Mouse (Mus musculus) MEL (cell line): Measurements from ENCODE around the gene Gtf2h5. TPM values are rescaled to one million over a fixed set of nuclear protein-coding genes. Genes with fewer than 3 reads are reported as not detected.

Experiments used
- DNase-seq: peaks from one replicate; pipeline ENCODE4 v3.0.0; 2011; ENCODE audit warnings: low read depth, low spot score
- H3K27ac ChIP-seq: 2 replicates; pipeline ENCODE4 v1.5.1; 2012; ENCODE audit warnings: low read depth, mild to moderate bottlenecking, control low read depth, low read length, moderate library complexity; ENCODE audit not compliant: control insufficient read depth
- H3K27me3 ChIP-seq, 2 experiments: fragments of 150-350 bp in 1 of 2; sonication (generic) in 1 of 2; 2 replicates each; pipeline ENCODE4 v1.6.1; 2012; ENCODE audit warnings: low read length in 2 of 2, mild to moderate bottlenecking in 2 of 2, improper control_type of control experiment in 1 of 2, moderate library complexity in 1 of 2; ENCODE audit not compliant: insufficient read depth in 2 of 2, control insufficient read depth in 1 of 2
- H3K36me3 ChIP-seq, 2 experiments: 2 replicates each; pipeline ENCODE4 v1.6.1; 2012 to 2014; ENCODE audit warnings: low read length in 2 of 2, improper control_type of control experiment in 1 of 2, inconsistent platforms in 1 of 2, mild to moderate bottlenecking in 1 of 2; ENCODE audit not compliant: insufficient read depth in 2 of 2, control insufficient read depth in 1 of 2
- H3K4me1 ChIP-seq, 2 experiments: fragments of 150-350 bp in 1 of 2; sonication (generic) in 1 of 2; 2 replicates each; pipeline ENCODE4 v1.6.1; 2012; ENCODE audit warnings: low read length in 2 of 2, improper control_type of control experiment in 1 of 2, mild to moderate bottlenecking in 1 of 2; ENCODE audit not compliant: insufficient read depth in 2 of 2, control insufficient read depth in 1 of 2
- H3K4me3 ChIP-seq, 2 experiments: fragments of 150-350 bp in 1 of 2; sonication (generic) in 1 of 2; 2 replicates each; pipeline ENCODE4 v1.5.1; 2012; ENCODE audit warnings: low read depth in 2 of 2, low read length in 2 of 2, mild to moderate bottlenecking in 2 of 2, moderate library complexity in 2 of 2, control low read depth in 1 of 2, improper control_type of control experiment in 1 of 2; ENCODE audit not compliant: control insufficient read depth in 1 of 2, insufficient read depth in 1 of 2
- H3K79me2 ChIP-seq: 2 replicates; pipeline ENCODE4 v1.6.1; 2012; ENCODE audit warnings: mild to moderate bottlenecking, low read length, moderate library complexity; ENCODE audit not compliant: control insufficient read depth, poor library complexity, insufficient read depth
- H3K9ac ChIP-seq: 2 replicates; pipeline ENCODE4 v1.6.1; 2012; ENCODE audit warnings: low read depth, mild to moderate bottlenecking, control low read depth, low read length, moderate library complexity; ENCODE audit not compliant: control insufficient read depth, poor library complexity, severe bottlenecking
- H3K9me3 ChIP-seq: fragments of 150-350 bp; sonication (generic); replicated peaks from 2 replicates; pipeline ENCODE4 v1.6.1; 2012; ENCODE audit warnings: mild to moderate bottlenecking, low read length, improper control_type of control experiment, moderate library complexity; ENCODE audit not compliant: insufficient read depth
- CHD2 ChIP-seq: IDR thresholded peaks from 2 replicates; pipeline ENCODE4 v1.6.1; 2011; ENCODE audit warnings: low read length, improper control_type of control experiment
- CTCF ChIP-seq, 3 experiments: IDR thresholded peaks in 2 of 3; conservative IDR thresholded peaks in 1 of 3; 2 replicates each; pipeline ENCODE4 v1.5.1; 2011 to 2012; ENCODE audit warnings: low read length in 3 of 3, low read depth in 2 of 3, mild to moderate bottlenecking in 2 of 3, improper control_type of control experiment in 1 of 3, inconsistent platforms in 1 of 3, mixed read lengths in 1 of 3, moderate library complexity in 1 of 3; ENCODE audit not compliant: control insufficient read depth in 1 of 3, insufficient read depth in 1 of 3, poor library complexity in 1 of 3, severe bottlenecking in 1 of 3
- E2F4 ChIP-seq: IDR thresholded peaks from 2 replicates; pipeline ENCODE4 v1.6.1; 2011; ENCODE audit warnings: low read depth, low read length, improper control_type of control experiment, borderline replicate concordance
- ELF1 ChIP-seq: IDR thresholded peaks from 2 replicates; pipeline ENCODE4 v1.6.1; 2014; ENCODE audit warnings: low read depth, mild to moderate bottlenecking, inconsistent platforms, low read length, improper control_type of control experiment, moderate library complexity
- EP300 ChIP-seq, 2 experiments: IDR thresholded peaks; 2 replicates each; pipeline ENCODE4 v1.6.1; 2011; ENCODE audit warnings: improper control_type of control experiment in 2 of 2, low read length in 2 of 2, low read depth in 1 of 2, mild to moderate bottlenecking in 1 of 2
- GABPA ChIP-seq: IDR thresholded peaks from 2 replicates; pipeline ENCODE4 v1.6.1; 2012; ENCODE audit warnings: low read depth, mild to moderate bottlenecking, inconsistent platforms, low read length, improper control_type of control experiment, moderate library complexity
- GATA1 ChIP-seq: IDR thresholded peaks from 2 replicates; pipeline ENCODE4 v1.6.1; 2011; ENCODE audit warnings: low read depth, low read length, improper control_type of control experiment
- JUND ChIP-seq: IDR thresholded peaks from 2 replicates; pipeline ENCODE4 v1.6.1; 2011; ENCODE audit warnings: low read depth, mild to moderate bottlenecking, improper control_type of control experiment, low read length
- MAFK ChIP-seq: IDR thresholded peaks from 2 replicates; pipeline ENCODE4 v1.6.1; 2011; ENCODE audit warnings: low read depth, mild to moderate bottlenecking, low read length, improper control_type of control experiment, borderline replicate concordance
- MAX ChIP-seq: IDR thresholded peaks from 2 replicates; pipeline ENCODE4 v1.6.1; 2011; ENCODE audit warnings: low read length, improper control_type of control experiment
- MAZ ChIP-seq: IDR thresholded peaks from 2 replicates; pipeline ENCODE4 v1.6.1; 2012; ENCODE audit warnings: low read depth, mild to moderate bottlenecking, inconsistent platforms, low read length, improper control_type of control experiment
- MXI1 ChIP-seq: IDR thresholded peaks from 2 replicates; pipeline ENCODE4 v1.6.1; 2011; ENCODE audit warnings: mild to moderate bottlenecking, low read depth, low read length, improper control_type of control experiment
- NELFE ChIP-seq: IDR thresholded peaks from 2 replicates; pipeline ENCODE4 v1.6.1; 2011; ENCODE audit warnings: low read depth, low read length, improper control_type of control experiment
- NRF1 ChIP-seq: IDR thresholded peaks from 2 replicates; pipeline ENCODE4 v1.6.1; 2014; ENCODE audit warnings: low read depth, mild to moderate bottlenecking, inconsistent platforms, low read length, improper control_type of control experiment, moderate library complexity; ENCODE audit not compliant: poor library complexity, insufficient read depth, severe bottlenecking
- POLR2A ChIP-seq, 2 experiments: IDR thresholded peaks; 2 replicates each; pipeline ENCODE4 v1.6.1; 2011 to 2012; ENCODE audit warnings: low read length in 2 of 2, mild to moderate bottlenecking in 2 of 2, control low read depth in 1 of 2, improper control_type of control experiment in 1 of 2, low read depth in 1 of 2, moderate library complexity in 1 of 2; ENCODE audit not compliant: control insufficient read depth in 1 of 2, insufficient read depth in 1 of 2, poor library complexity in 1 of 2
- POLR2AphosphoS2 ChIP-seq: IDR thresholded peaks from 2 replicates; pipeline ENCODE4 v1.6.1; 2011; ENCODE audit warnings: low read length, improper control_type of control experiment
- POLR2AphosphoS5 ChIP-seq: IDR thresholded peaks from 2 replicates; pipeline ENCODE4 v1.6.1; 2012; ENCODE audit warnings: low read depth, borderline replicate concordance, mild to moderate bottlenecking, inconsistent platforms, low read length, moderate library complexity, mixed read lengths
- RAD21 ChIP-seq: IDR thresholded peaks from 2 replicates; pipeline ENCODE4 v1.6.1; 2011; ENCODE audit warnings: mild to moderate bottlenecking, low read depth, low read length, improper control_type of control experiment
- SMC3 ChIP-seq: IDR thresholded peaks from 2 replicates; pipeline ENCODE4 v1.6.1; 2011; ENCODE audit warnings: low read depth, low read length, improper control_type of control experiment
- UBTF ChIP-seq: IDR thresholded peaks from 2 replicates; pipeline ENCODE4 v1.6.1; 2012; ENCODE audit warnings: low read depth, mild to moderate bottlenecking, inconsistent platforms, low read length, improper control_type of control experiment, moderate library complexity, borderline replicate concordance; ENCODE audit not compliant: insufficient read depth
- USF1 ChIP-seq: IDR thresholded peaks from 2 replicates; pipeline ENCODE4 v1.6.1; 2014; ENCODE audit warnings: low read depth, mild to moderate bottlenecking, inconsistent platforms, low read length, improper control_type of control experiment, moderate library complexity
- USF2 ChIP-seq, 2 experiments: IDR thresholded peaks; 2 replicates each; pipeline ENCODE4 v1.6.1; 2011 to 2012; ENCODE audit warnings: improper control_type of control experiment in 2 of 2, low read length in 2 of 2, borderline replicate concordance in 1 of 2, inconsistent platforms in 1 of 2, low read depth in 1 of 2, mild to moderate bottlenecking in 1 of 2; ENCODE audit not compliant: insufficient read depth in 1 of 2
- ZC3H11A ChIP-seq: IDR thresholded peaks from 2 replicates; pipeline ENCODE4 v1.6.1; 2012; ENCODE audit warnings: low read depth, mild to moderate bottlenecking, inconsistent platforms, low read length, improper control_type of control experiment
- ZMIZ1 ChIP-seq: IDR thresholded peaks from 2 replicates; pipeline ENCODE4 v1.6.1; 2012; ENCODE audit warnings: low read depth, mild to moderate bottlenecking, inconsistent platforms, low read length, improper control_type of control experiment, moderate library complexity
- ZNF384 ChIP-seq: IDR thresholded peaks from 2 replicates; pipeline ENCODE4 v1.6.1; 2012; ENCODE audit warnings: low read depth, mild to moderate bottlenecking, inconsistent platforms, low read length, improper control_type of control experiment
- polyA plus RNA-seq, 2 experiments: library from polyadenylated mRNA; stranded (reverse) in 1 of 2; unstranded in 1 of 2; fragments of >175 nt in 1 of 2; fragments of >200 nt in 1 of 2; gene quantifications; 2 replicates each; pipeline versions ENCODE4 v1.2.1 to v1.2.4; 2012; ENCODE audit warnings: low replicate concordance in 2 of 2, low read depth in 1 of 2; ENCODE audit not compliant: insufficient read length in 2 of 2, insufficient read depth in 1 of 2, missing spikeins in 1 of 2
- total RNA-seq: library from RNA; depleted of rRNA; stranded (reverse); fragments of 300-350 nt; gene quantifications from 2 replicates; pipeline ENCODE4 v1.2.3, GENCODE M21; 2012

Gtf2h5 gene
- total and polyA plus RNA-seq, 3 experiments: 78.3 to 90.9 TPM; not detected in 1

DNA sequence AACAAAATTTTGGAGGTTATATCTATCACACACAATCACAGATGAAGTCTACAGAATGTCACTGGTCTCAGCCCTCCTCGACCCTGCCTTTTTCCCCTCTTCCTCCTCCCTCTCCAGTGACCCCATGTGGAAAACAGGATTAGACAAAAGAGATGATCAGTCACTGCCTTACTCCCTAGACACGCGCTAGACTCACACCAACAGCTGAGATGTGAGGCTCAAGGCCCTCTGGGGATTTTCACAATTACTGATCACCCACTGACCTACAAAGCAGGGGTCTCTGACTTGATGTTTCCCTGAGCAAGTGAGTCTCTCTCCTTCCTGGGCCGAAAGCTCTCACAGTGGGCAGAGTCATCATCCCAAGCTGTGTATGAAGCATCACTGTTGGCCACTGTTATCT, 26.8 kb upstream of the Gtf2h5 start:
- Histone ChIP-seq H3K4me3 (no peak overlapping the region), H3K79me2 (no peaks in the 10 kb centered on the region), H3K9me3 (no peaks in the 10 kb centered on the region), H3K36me3 (no peaks in the 10 kb centered on the region; a peak in 1 of 4 replicates), H3K27ac (no peak overlapping the region), H3K9ac (no peak overlapping the region), H3K27me3 (no peaks in the 10 kb centered on the region), H3K4me1 (no peaks in the 10 kb centered on the region)
- DNase-seq: no peak
- no peak for TF ChIP-seq ZMIZ1
- no peak for TF ChIP-seq E2F4
- no peak for TF ChIP-seq UBTF
- no peak for TF ChIP-seq MAFK
- TF ChIP-seq EP300 (IDR thresholded peaks at IDR 0.05; ENCODE audit: low read depth in 1 of 2, low read length in 2 of 2): no peak
- TF ChIP-seq POLR2AphosphoS2: no peak
- TF ChIP-seq JUND: no peak
- TF ChIP-seq CTCF (IDR thresholded peaks at IDR 0.05 in 2 of 3, conservative IDR thresholded peaks at IDR 0.05 in 1 of 3; ENCODE audit: control insufficient read depth in 1 of 3, insufficient read depth in 1 of 3, low read depth in 2 of 3, low read length in 3 of 3, poor library complexity in 1 of 3, severe bottlenecking in 1 of 3): no peak
- TF ChIP-seq GATA1: no peak
- TF ChIP-seq ZNF384: no peak
- no peak for TF ChIP-seq GABPA
- no peak for TF ChIP-seq CHD2
- no peak for TF ChIP-seq USF2 (IDR thresholded peaks at IDR 0.05; ENCODE audit: borderline replicate concordance in 1 of 2, insufficient read depth in 1 of 2, low read depth in 1 of 2, low read length in 2 of 2)
- TF ChIP-seq NELFE: no peak
- no peak for TF ChIP-seq ZC3H11A
- TF ChIP-seq MAZ: no peak
- no peak for TF ChIP-seq USF1
- no peak for TF ChIP-seq POLR2AphosphoS5
- no peak for TF ChIP-seq NRF1
- TF ChIP-seq SMC3: no peak

GRCm38 (mm10) chr17:6054934-6055355, 24.6 kb upstream of the Gtf2h5 start:
- peak; percentile 89 for DNase-seq
- Histone ChIP-seq H3K27me3 (no peaks in the 10 kb centered on the region), H3K4me3 (peak overlapping the region; percentile 10 to 55; a peak in 2 of 4 replicates), H3K79me2 (no peaks in the 10 kb centered on the region), H3K36me3 (no peaks in the 10 kb centered on the region), H3K9me3 (no peaks in the 10 kb centered on the region), H3K9ac (peak overlapping the region; percentile 49), H3K27ac (no peak overlapping the region), H3K4me1 (no peaks in the 10 kb centered on the region)
- TF ChIP-seq POLR2AphosphoS2 (no peak), MXI1 (0 out of 2 replicates have a peak, but pooled peaks have one; percentile 19), ELF1 (no peak), NELFE (no peak), CTCF (IDR thresholded peaks at IDR 0.05 in 2 of 3, conservative IDR thresholded peaks at IDR 0.05 in 1 of 3; ENCODE audit: control insufficient read depth in 1 of 3, insufficient read depth in 1 of 3, low read depth in 2 of 3, low read length in 3 of 3, poor library complexity in 1 of 3, severe bottlenecking in 1 of 3) (peak; percentile 33 to 60 (median 56)), RAD21 (peak; percentile 69), POLR2AphosphoS5 (no peak), POLR2A (IDR thresholded peaks at IDR 0.05; ENCODE audit: control insufficient read depth in 1 of 2, insufficient read depth in 1 of 2, low read depth in 1 of 2, low read length in 2 of 2, poor library complexity in 1 of 2) (no peak), USF2 (IDR thresholded peaks at IDR 0.05; ENCODE audit: borderline replicate concordance in 1 of 2, insufficient read depth in 1 of 2, low read depth in 1 of 2, low read length in 2 of 2) (no peak), USF1 (no peak), ZC3H11A (peak; percentile 33; the same call in 1 of the 2 replicates), SMC3 (peak; percentile 56), GATA1 (no peak), MAX (peak; percentile 37; the same call in 1 of the 2 replicates)
